Mouse (Mus musculus): ENCODE measurements around the gene Rtp1. TPM values are rescaled to one million over a fixed set of nuclear protein-coding genes. Genes with fewer than 3 reads are reported as not detected.
A peak's percentile ranks its signal among the peaks of the same experiment; 100 is the strongest.

Gene Rtp1
- polyA plus RNA-seq (2015; fragmentation: Nextera tagmentation; extraction: Ambion mirVana): not detected in 2 replicates

DNA sequence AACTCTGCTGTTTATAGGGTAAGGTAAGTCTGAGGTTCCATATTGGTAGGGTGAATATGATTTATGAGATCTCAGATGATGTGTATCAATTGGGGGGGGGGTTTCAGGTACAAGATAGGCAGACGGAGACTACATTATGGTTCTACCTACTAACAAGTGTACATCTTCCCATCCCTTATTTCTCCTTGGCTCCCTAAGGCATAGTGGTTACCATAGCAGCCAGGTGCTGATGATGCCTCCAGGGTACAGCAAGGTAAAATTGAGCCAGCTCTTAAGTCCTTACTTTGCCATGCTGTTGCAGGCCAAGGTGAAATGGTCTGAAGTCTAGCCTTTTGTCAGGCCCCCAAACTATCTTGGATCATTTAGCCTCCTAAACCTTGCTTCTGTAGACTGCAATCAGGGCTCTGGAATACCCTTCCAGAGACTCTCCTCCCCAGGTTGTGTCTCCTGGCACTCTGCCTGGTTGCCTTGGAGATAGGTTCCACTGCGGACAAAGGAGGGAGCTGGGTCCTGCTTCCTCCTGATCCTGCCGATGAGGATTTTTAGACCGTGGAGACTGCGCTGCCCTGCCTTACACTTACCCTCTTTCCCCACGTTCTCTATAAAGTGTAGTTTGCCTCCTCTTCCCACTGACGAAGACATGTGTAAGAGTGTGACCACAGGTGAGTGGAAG is at the start of gene Rtp1:
Rtp1 (plus strand) TSS at position 487 of the 673 bp plus-strand sequence.
- WGBS: 70% methylated on average over 7 of the region's 7 CpGs
- Histone ChIP-seq H3K27ac (ENCODE audit: low read length) (no peak within 1 kb of the TSS), H3K4me3 (ENCODE audit: low read length) (no peak within 1 kb of the TSS), H3K9me3 (replicated peaks; ENCODE audit: control insufficient read depth, low read length) (no peaks in the 10 kb centered on the region), H3K36me3 (ENCODE audit: control insufficient read depth, insufficient read depth) (no peaks in the 10 kb centered on the region), H3K4me1 (ENCODE audit: control insufficient read depth, insufficient read depth, low read length) (no peaks in the 10 kb centered on the region), H3K4me2 (ENCODE audit: low read depth, low read length) (no peak within 1 kb of the TSS), H3K9ac (ENCODE audit: low read length) (no peak within 1 kb of the TSS), H3K27me3 (ENCODE audit: control insufficient read depth, insufficient read depth, low read length) (no peaks in the 10 kb centered on the region)
- ATAC-seq (replicated peaks; ENCODE audit: extremely low read depth, insufficient read depth, low FRiP score): no peak

- 78% methylated on average over 3 of the region's 3 CpGs for WGBS
- Histone ChIP-seq H3K4me1 (ENCODE audit: control insufficient read depth, insufficient read depth, low read length) (no peaks in the 10 kb centered on the region), H3K9me3 (replicated peaks; ENCODE audit: control insufficient read depth, low read length) (peaks cover 3% of the 10 kb centered on the region; the same call in 1 of the 2 replicates), H3K9ac (ENCODE audit: low read length) (no peak overlapping the region), H3K36me3 (ENCODE audit: control insufficient read depth, insufficient read depth) (no peaks in the 10 kb centered on the region), H3K27ac (ENCODE audit: low read length) (no peak overlapping the region), H3K4me3 (ENCODE audit: low read length) (no peak overlapping the region), H3K27me3 (ENCODE audit: control insufficient read depth, insufficient read depth, low read length) (no peaks in the 10 kb centered on the region), H3K4me2 (ENCODE audit: low read depth, low read length) (no peak overlapping the region)
- no peak for ATAC-seq (replicated peaks; ENCODE audit: extremely low read depth, insufficient read depth, low FRiP score)
Measured at GRCm38 (mm10) chr16:23379536-23380230, 49.2 kb upstream of the Rtp1 start.

DNA sequence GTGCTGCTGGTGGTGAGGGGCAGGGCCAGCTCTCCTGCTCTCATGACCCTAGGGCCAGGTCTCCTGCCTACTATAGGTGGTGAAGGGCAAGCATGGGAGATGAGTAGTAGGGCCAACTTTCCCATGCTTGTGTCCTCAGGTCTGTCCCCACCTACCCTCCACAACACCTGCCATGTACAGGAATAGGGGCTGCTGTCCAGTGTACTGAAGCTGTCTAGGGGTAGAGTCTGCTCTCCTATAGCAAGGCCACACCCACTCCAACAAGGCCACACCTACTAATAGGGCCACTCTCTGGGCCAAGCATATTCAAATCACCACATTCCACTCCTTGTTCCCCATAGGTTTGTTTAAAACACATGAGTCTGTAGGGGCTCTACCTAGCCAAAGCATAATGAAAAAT is 44.6 kb upstream of the Rtp1 start:
- H3K36me3 ChIP-seq (ENCODE audit: control insufficient read depth, insufficient read depth): no peaks in the 10 kb centered on the region
- H3K27me3 ChIP-seq (ENCODE audit: control insufficient read depth, insufficient read depth, low read length): no peaks in the 10 kb centered on the region
- no peak overlapping the region for H3K9ac ChIP-seq (ENCODE audit: low read length)
- peaks cover 3% of the 10 kb centered on the region; the same call in 1 of the 2 replicates for H3K9me3 ChIP-seq (replicated peaks; ENCODE audit: control insufficient read depth, low read length)
- no peak overlapping the region for H3K4me2 ChIP-seq (ENCODE audit: low read depth, low read length)
- ATAC-seq (replicated peaks; ENCODE audit: extremely low read depth, insufficient read depth, low FRiP score): no peak
- H3K4me1 ChIP-seq (ENCODE audit: control insufficient read depth, insufficient read depth, low read length): no peaks in the 10 kb centered on the region
- no peak overlapping the region for H3K27ac ChIP-seq (ENCODE audit: low read length)
- no peak overlapping the region for H3K4me3 ChIP-seq (ENCODE audit: low read length)

DNA sequence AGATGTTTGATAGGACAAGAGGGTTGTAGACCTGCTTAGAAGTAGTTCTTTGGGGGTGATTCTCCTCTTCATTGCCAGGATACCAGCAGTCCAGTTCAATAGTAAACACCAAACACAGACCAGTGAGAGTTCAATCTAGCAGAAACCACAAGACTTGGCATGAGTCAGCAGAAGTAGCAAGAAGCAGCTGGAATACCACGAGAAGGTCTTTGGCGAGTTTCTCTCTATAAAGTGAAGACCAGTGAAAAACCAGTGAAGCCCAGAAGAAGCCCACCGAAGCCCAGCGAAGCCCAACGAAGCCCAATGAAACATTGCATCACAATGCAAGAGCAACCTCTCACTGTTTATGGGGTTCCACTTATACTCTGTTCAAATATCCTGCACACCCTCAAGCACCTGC is 31.0 kb upstream of the Rtp1 start:
- no peak overlapping the region for H3K27ac ChIP-seq (ENCODE audit: low read length)
- no peaks in the 10 kb centered on the region for H3K36me3 ChIP-seq (ENCODE audit: control insufficient read depth, insufficient read depth)
- no peak overlapping the region for H3K4me2 ChIP-seq (ENCODE audit: low read depth, low read length)
- H3K9ac ChIP-seq (ENCODE audit: low read length): no peak overlapping the region
- H3K27me3 ChIP-seq (ENCODE audit: control insufficient read depth, insufficient read depth, low read length): no peaks in the 10 kb centered on the region
- ATAC-seq (replicated peaks; ENCODE audit: extremely low read depth, insufficient read depth, low FRiP score): no peak
- no peaks in the 10 kb centered on the region; the same call in 1 of the 2 replicates for H3K4me1 ChIP-seq (ENCODE audit: control insufficient read depth, insufficient read depth, low read length)
- 83% methylated on average over 5 of the region's 5 CpGs for WGBS
- 0 out of 2 replicates have a peak, but pooled peaks cover 2% of the 10 kb centered on the region for H3K9me3 ChIP-seq (replicated peaks; ENCODE audit: control insufficient read depth, low read length)
- no peak overlapping the region for H3K4me3 ChIP-seq (ENCODE audit: low read length)

- H3K36me3 ChIP-seq (ENCODE audit: control insufficient read depth, insufficient read depth): no peaks in the 10 kb centered on the region
- H3K4me3 ChIP-seq (ENCODE audit: low read length): no peak overlapping the region
- H3K27me3 ChIP-seq (ENCODE audit: control insufficient read depth, insufficient read depth, low read length): no peaks in the 10 kb centered on the region
- ATAC-seq (replicated peaks; ENCODE audit: extremely low read depth, insufficient read depth, low FRiP score): no peak
- H3K9ac ChIP-seq (ENCODE audit: low read length): no peak overlapping the region
- peaks cover 3% of the 10 kb centered on the region for H3K4me1 ChIP-seq (ENCODE audit: control insufficient read depth, insufficient read depth, low read length)
- H3K27ac ChIP-seq (ENCODE audit: low read length): no peak overlapping the region
- 40% methylated on average over 4 of the region's 4 CpGs for WGBS
- no peaks in the 10 kb centered on the region for H3K9me3 ChIP-seq (replicated peaks; ENCODE audit: control insufficient read depth, low read length)
- H3K4me2 ChIP-seq (ENCODE audit: low read depth, low read length): no peak overlapping the region
Measured at GRCm38 (mm10) chr16:23401463-23401862, 27.5 kb upstream of the Rtp1 start.

- Histone ChIP-seq H3K4me3 (ENCODE audit: low read length) (no peak overlapping the region), H3K4me2 (ENCODE audit: low read depth, low read length) (no peak overlapping the region), H3K4me1 (ENCODE audit: control insufficient read depth, insufficient read depth, low read length) (peaks cover 3% of the 10 kb centered on the region), H3K9me3 (replicated peaks; ENCODE audit: control insufficient read depth, low read length) (no peaks in the 10 kb centered on the region), H3K27ac (ENCODE audit: low read length) (no peak overlapping the region), H3K9ac (ENCODE audit: low read length) (no peak overlapping the region), H3K27me3 (ENCODE audit: control insufficient read depth, insufficient read depth, low read length) (no peaks in the 10 kb centered on the region), H3K36me3 (ENCODE audit: control insufficient read depth, insufficient read depth) (no peaks in the 10 kb centered on the region)
- 66% methylated on average over 3 of the region's 3 CpGs for WGBS
- ATAC-seq (replicated peaks; ENCODE audit: extremely low read depth, insufficient read depth, low FRiP score): no peak
Measured at GRCm38 (mm10) chr16:23401959-23402358, 27.0 kb upstream of the Rtp1 start.

- 23% methylated on average over 8 of the region's 8 CpGs for WGBS
- Histone ChIP-seq H3K36me3 (ENCODE audit: control insufficient read depth, insufficient read depth) (no peaks in the 10 kb centered on the region), H3K27me3 (ENCODE audit: control insufficient read depth, insufficient read depth, low read length) (no peaks in the 10 kb centered on the region), H3K9me3 (replicated peaks; ENCODE audit: control insufficient read depth, low read length) (no peaks in the 10 kb centered on the region), H3K4me2 (ENCODE audit: low read depth, low read length) (no peak overlapping the region), H3K9ac (ENCODE audit: low read length) (no peak overlapping the region), H3K27ac (ENCODE audit: low read length) (no peak overlapping the region), H3K4me3 (ENCODE audit: low read length) (no peak overlapping the region), H3K4me1 (ENCODE audit: control insufficient read depth, insufficient read depth, low read length) (peaks cover 3% of the 10 kb centered on the region)
- ATAC-seq (replicated peaks; ENCODE audit: extremely low read depth, insufficient read depth, low FRiP score): 0 out of 2 replicates have a peak, but pooled peaks have one; percentile 23
Measured at GRCm38 (mm10) chr16:23403008-23403755, 25.8 kb upstream of the Rtp1 start.

GRCm38 (mm10) chr16:23412930-23413329 is 16.0 kb upstream of the Rtp1 start:
- Histone ChIP-seq H3K9ac (ENCODE audit: low read length) (no peak overlapping the region), H3K4me1 (ENCODE audit: control insufficient read depth, insufficient read depth, low read length) (peaks cover 11% of the 10 kb centered on the region; the same call in 1 of the 2 replicates), H3K36me3 (ENCODE audit: control insufficient read depth, insufficient read depth) (no peaks in the 10 kb centered on the region), H3K9me3 (replicated peaks; ENCODE audit: control insufficient read depth, low read length) (no peaks in the 10 kb centered on the region), H3K27me3 (ENCODE audit: control insufficient read depth, insufficient read depth, low read length) (no peaks in the 10 kb centered on the region), H3K4me2 (ENCODE audit: low read depth, low read length) (no peak overlapping the region), H3K4me3 (ENCODE audit: low read length) (no peak overlapping the region), H3K27ac (ENCODE audit: low read length) (no peak overlapping the region)
- ATAC-seq (replicated peaks; ENCODE audit: extremely low read depth, insufficient read depth, low FRiP score): no peak
- 69% methylated on average over 6 of the region's 6 CpGs for WGBS

All from heart, embryonic 16.5 days (tissue).